Mouse (Mus musculus): ENCODE results near the gene Nmnat2.

DNA sequence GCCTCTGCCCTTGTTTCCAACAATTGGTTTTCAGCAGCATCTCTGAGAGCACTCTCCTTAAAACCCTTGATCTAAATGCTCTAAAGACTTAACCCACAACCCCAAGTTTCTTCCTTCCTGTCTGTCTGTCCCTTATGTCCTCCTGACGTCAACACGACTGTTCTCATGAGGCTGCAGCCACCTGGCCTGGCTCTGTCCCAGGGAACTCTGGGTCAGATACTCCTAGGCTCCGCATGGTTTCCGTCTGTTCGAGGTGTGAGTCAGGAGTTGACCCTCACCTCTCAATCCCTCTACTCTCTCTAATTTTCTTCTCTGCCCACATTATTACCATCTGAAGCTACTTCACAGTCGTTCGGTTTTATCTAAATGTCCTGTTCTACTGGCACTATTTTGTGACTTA, 103.5 kb downstream of the Nmnat2 start:
- TF ChIP-seq CTCF (IDR thresholded peaks at IDR 0.05; ENCODE audit: low read depth): no peak
- TF ChIP-seq EP300 (optimal IDR thresholded peaks at IDR 0.05): no peak

Measured in stomach, postnatal 0 days (tissue).